Comparison of ENCODE assay signal across 8 mouse cellular contexts in the genomic region with DNA sequence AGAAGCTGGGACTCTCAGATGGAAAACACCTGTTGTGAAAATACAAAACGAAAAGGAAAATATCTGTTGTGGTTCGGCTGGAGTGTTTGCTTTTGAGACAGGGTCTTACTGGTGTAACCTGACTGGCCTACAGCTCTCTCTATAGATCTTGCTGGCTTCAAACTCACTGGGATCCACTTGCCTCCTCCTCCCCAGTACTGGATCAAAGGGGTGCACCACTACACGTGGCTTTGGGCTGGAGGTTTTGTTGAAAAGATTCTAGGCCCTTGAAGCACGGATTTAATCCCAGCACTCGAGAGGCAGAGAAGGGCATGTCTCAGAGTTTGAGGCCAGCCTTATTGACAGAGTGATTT. TPM values are rescaled to one million over a fixed set of nuclear protein-coding genes. Genes with fewer than 3 reads are reported as not detected.
A peak's percentile ranks its signal among the peaks of the same experiment; 100 is the strongest.
DNase-seq lines count a peak whose midpoint lies in the region; ATAC-seq and TF ChIP-seq lines count a peak whose summit lies in the region.

No protein-coding gene starts in this region.

- 0 out of 2 replicates have a peak overlapping the region, but pooled peaks have one; percentile 33 for H3K27ac ChIP-seq in lung, embryonic 14.5 days (ENCODE audit: low read depth)
- peak overlapping the region; percentile 92 for H3K27ac ChIP-seq in limb, embryonic 10.5 days
- H3K27ac ChIP-seq in neural tube, embryonic 15.5 days (replicated peaks): peak overlapping the region; percentile 85; the same call in 1 of the 2 replicates

- H3K27me3 ChIP-seq in lung, embryonic 14.5 days (ENCODE audit: insufficient read depth, low read length): no peaks in the 10 kb centered on the region
- H3K27me3 ChIP-seq in erythroblast, embryonic 14.5 days (ENCODE audit: control insufficient read depth): no peaks in the 10 kb centered on the region
- H3K27me3 ChIP-seq in limb, embryonic 10.5 days (ENCODE audit: low read depth, poor library complexity, severe bottlenecking): no peaks in the 10 kb centered on the region
- no peaks in the 10 kb centered on the region for H3K27me3 ChIP-seq in neural tube, embryonic 15.5 days (replicated peaks)

- peak overlapping the region; percentile 65 for H3K4me3 ChIP-seq in lung, embryonic 14.5 days (ENCODE audit: low read depth, low read length)
- peak overlapping the region; percentile 86 for H3K4me3 ChIP-seq in erythroblast, embryonic 14.5 days (replicated peaks)
- H3K4me3 ChIP-seq in limb, embryonic 10.5 days: peak overlapping the region; percentile 77
- H3K4me3 ChIP-seq in neural tube, embryonic 15.5 days (replicated peaks): peak overlapping the region; percentile 70

- no peaks in the 10 kb centered on the region for H3K36me3 ChIP-seq in lung, embryonic 14.5 days (ENCODE audit: insufficient read depth)
- peaks cover 5% of the 10 kb centered on the region for H3K36me3 ChIP-seq in erythroblast, embryonic 14.5 days (ENCODE audit: control insufficient read depth)
- peaks cover 22% of the 10 kb centered on the region for H3K36me3 ChIP-seq in limb, embryonic 10.5 days
- no peaks in the 10 kb centered on the region for H3K36me3 ChIP-seq in neural tube, embryonic 15.5 days

- H3K9me3 ChIP-seq in lung, embryonic 14.5 days (ENCODE audit: low read depth, low read length): no peaks in the 10 kb centered on the region
- H3K9me3 ChIP-seq in erythroblast, embryonic 14.5 days (ENCODE audit: control insufficient read depth, low read length): no peaks in the 10 kb centered on the region
- H3K9me3 ChIP-seq in limb, embryonic 10.5 days (replicated peaks): no peaks in the 10 kb centered on the region
- no peaks in the 10 kb centered on the region for H3K9me3 ChIP-seq in neural tube, embryonic 15.5 days (replicated peaks)

- TF ChIP-seq CTCF in lung, embryonic 14.5 days (IDR thresholded peaks at IDR 0.05; ENCODE audit: low read depth): no peak

- DNase-seq in lung, embryonic 14.5 days: no peak
- no peak for DNase-seq in lung, postnatal 25 days (ENCODE audit: low spot score)
- DNase-seq in limb, embryonic 10.5 days (ENCODE audit: low spot score): no peak
- DNase-seq in retina, postnatal 1 day: no peak
- no peak for DNase-seq in cerebellum, postnatal 25 days
- DNase-seq in layer of hippocampus, adult 9-11 months: no peak

- 8% methylated on average over 5 of the region's 5 CpGs for WGBS in lung, embryonic 14.5 days
- WGBS in limb, embryonic 10.5 days: 17% methylated on average over 5 of the region's 5 CpGs
- WGBS in neural tube, embryonic 15.5 days: 8% methylated on average over 5 of the region's 5 CpGs

- peak overlapping the region; percentile 27; the same call in 1 of the 2 replicates for H3K9ac ChIP-seq in lung, embryonic 14.5 days
- no peak overlapping the region for H3K9ac ChIP-seq in neural tube, embryonic 15.5 days (replicated peaks)

- no peaks in the 10 kb centered on the region for H3K4me1 ChIP-seq in lung, embryonic 14.5 days (ENCODE audit: insufficient read depth)
- peaks cover 46% of the 10 kb centered on the region for H3K4me1 ChIP-seq in erythroblast, embryonic 14.5 days (ENCODE audit: control insufficient read depth)
- H3K4me1 ChIP-seq in limb, embryonic 10.5 days: peaks cover 31% of the 10 kb centered on the region
- peaks cover 27% of the 10 kb centered on the region for H3K4me1 ChIP-seq in neural tube, embryonic 15.5 days

- H3K4me2 ChIP-seq in lung, embryonic 14.5 days: peak overlapping the region; percentile 92
- peak overlapping the region; percentile 85 for H3K4me2 ChIP-seq in neural tube, embryonic 15.5 days

- peak; percentile 45 for ATAC-seq in lung, embryonic 14.5 days (ENCODE audit: insufficient read depth)
- peak; percentile 18; the same call in 1 of the 2 replicates for ATAC-seq in neural tube, embryonic 15.5 days (ENCODE audit: low FRiP score)

RNA-seq across cellular contexts. Expression of a gene that starts 10.6 kb away (rescaled TPM):
- polyA plus RNA-seq in lung, embryonic 14.5 days (2014; fragmentation: Nextera tagmentation; extraction: Ambion mirVana): 17.1 and 19.3 TPM in 2 replicates
- polyA plus RNA-seq in erythroblast, embryonic 14.5 days (2012): 1.5 and 2.6 TPM in 2 replicates
- polyA plus RNA-seq in limb, embryonic 10.5 days (2016; fragmentation: Nextera tagmentation; extraction: Ambion mirVana): 12.6 and 13.6 TPM in 2 replicates
- 9.9 and 10.1 TPM in 2 replicates for polyA plus RNA-seq in neural tube, embryonic 15.5 days (2015; fragmentation: Nextera tagmentation; extraction: Ambion mirVana)

RNA-seq across cellular contexts. Expression of a gene that starts 12.7 kb away (rescaled TPM):
- polyA plus RNA-seq in lung, embryonic 14.5 days (2014; fragmentation: Nextera tagmentation; extraction: Ambion mirVana): 8.5 and 9.5 TPM in 2 replicates
- 0.24 and 0.38 TPM in 2 replicates for polyA plus RNA-seq in erythroblast, embryonic 14.5 days (2012)
- polyA plus RNA-seq in limb, embryonic 10.5 days (2016; fragmentation: Nextera tagmentation; extraction: Ambion mirVana): 27.9 and 34.3 TPM in 2 replicates
- 27.0 and 33.2 TPM in 2 replicates for polyA plus RNA-seq in neural tube, embryonic 15.5 days (2015; fragmentation: Nextera tagmentation; extraction: Ambion mirVana)

RNA-seq across cellular contexts. Expression of a gene that starts 16.7 kb away (rescaled TPM):
- 1.0 and 1.3 TPM in 2 replicates for polyA plus RNA-seq in lung, embryonic 14.5 days (2014; fragmentation: Nextera tagmentation; extraction: Ambion mirVana)
- not detected in 2 replicates for polyA plus RNA-seq in erythroblast, embryonic 14.5 days (2012)
- polyA plus RNA-seq in limb, embryonic 10.5 days (2016; fragmentation: Nextera tagmentation; extraction: Ambion mirVana): 0.40 and 0.46 TPM in 2 replicates
- 2.5 and 3.2 TPM in 2 replicates for polyA plus RNA-seq in neural tube, embryonic 15.5 days (2015; fragmentation: Nextera tagmentation; extraction: Ambion mirVana)

RNA-seq across cellular contexts. Expression of a gene that starts 36.4 kb away (rescaled TPM):
- polyA plus RNA-seq in lung, embryonic 14.5 days (2014; fragmentation: Nextera tagmentation; extraction: Ambion mirVana): 4.5 and 5.5 TPM in 2 replicates
- polyA plus RNA-seq in erythroblast, embryonic 14.5 days (2012): 0.37 and 0.59 TPM in 2 replicates
- polyA plus RNA-seq in limb, embryonic 10.5 days (2016; fragmentation: Nextera tagmentation; extraction: Ambion mirVana): 23.9 and 28.3 TPM in 2 replicates
- 27.9 and 28.6 TPM in 2 replicates for polyA plus RNA-seq in neural tube, embryonic 15.5 days (2015; fragmentation: Nextera tagmentation; extraction: Ambion mirVana)

RNA-seq across cellular contexts. Expression of a gene that starts 50.3 kb away (rescaled TPM):
- polyA plus RNA-seq in lung, embryonic 14.5 days (2014; fragmentation: Nextera tagmentation; extraction: Ambion mirVana): 93.4 and 93.7 TPM in 2 replicates
- 54.6 and 55.9 TPM in 2 replicates for polyA plus RNA-seq in erythroblast, embryonic 14.5 days (2012)
- polyA plus RNA-seq in limb, embryonic 10.5 days (2016; fragmentation: Nextera tagmentation; extraction: Ambion mirVana): 92.3 and 97.7 TPM in 2 replicates
- 66.4 and 72.9 TPM in 2 replicates for polyA plus RNA-seq in neural tube, embryonic 15.5 days (2015; fragmentation: Nextera tagmentation; extraction: Ambion mirVana)

Comparison
In these comparisons a context has a peak if more than half of its experiments do, and no peak if none do; other contexts are left out.
1. H3K27ac ChIP-seq: peak in every context shown above with its lines; median percentile 92 in limb, embryonic 10.5 days; 85 in neural tube, embryonic 15.5 days; 33 in lung, embryonic 14.5 days.